Mouse (Mus musculus): ENCODE measurements around the gene Atoh8. TPM values are rescaled to one million over a fixed set of nuclear protein-coding genes. Genes with fewer than 3 reads are reported as not detected.

Gene Atoh8
- polyA plus RNA-seq, 1 experiment from 2014 or later, result 7.5 TPM

DNA sequence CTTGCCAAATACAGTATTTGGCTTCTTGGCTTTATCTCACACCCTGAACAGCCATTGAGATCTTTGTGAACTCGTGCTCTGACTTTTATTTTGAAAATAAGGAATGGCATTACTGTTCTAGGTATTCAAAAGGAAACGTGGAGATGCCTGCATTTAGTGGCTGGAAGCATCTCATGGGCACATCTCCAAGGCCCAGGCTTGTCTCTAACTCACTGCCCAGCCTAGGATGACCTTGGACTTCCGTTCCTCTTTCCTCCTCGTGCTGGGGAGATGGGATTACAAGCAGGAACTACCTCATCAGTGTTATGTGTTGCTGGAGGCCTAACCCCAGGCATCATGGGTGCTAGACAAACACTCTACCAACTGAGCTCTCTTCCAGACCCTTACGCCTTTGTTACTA lies 32.1 kb downstream of the Atoh8 start:
- no peak for ATAC-seq (ENCODE audit: low FRiP score)
- Histone ChIP-seq H3K4me3 (replicated peaks) (no peak overlapping the region), H3K4me2 (no peak overlapping the region), H3K27ac (no peak overlapping the region), H3K27me3 (no peaks in the 10 kb centered on the region), H3K4me1 (peaks cover 16% of the 10 kb centered on the region), H3K36me3 (replicated peaks) (peaks cover 10% of the 10 kb centered on the region), H3K9ac (no peak overlapping the region), H3K9me3 (no peaks in the 10 kb centered on the region)
- WGBS, result 82% methylated on average over 5 of the region's 5 CpGs

DNA sequence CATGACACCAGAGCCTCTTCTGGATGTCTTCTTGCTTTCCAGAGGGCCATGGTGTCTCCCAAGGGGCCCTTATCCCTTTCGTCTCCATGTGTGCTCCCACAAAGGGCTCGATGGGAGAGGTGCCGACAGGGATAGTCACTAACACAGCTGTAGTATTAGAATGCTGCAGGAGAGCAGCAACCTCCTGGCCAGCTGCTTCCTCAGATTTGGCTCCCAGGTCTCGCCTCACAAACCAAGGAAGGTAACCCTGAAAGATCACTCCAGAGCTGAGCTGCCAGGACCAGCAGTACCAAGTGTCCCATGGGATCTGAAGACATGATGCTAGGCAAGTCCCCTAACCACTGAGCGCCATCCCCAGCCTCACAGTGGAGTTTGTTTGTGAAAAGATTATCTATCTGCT lies 32.6 kb downstream of the Atoh8 start:
- no peak overlapping the region for H3K27ac ChIP-seq
- no peak overlapping the region for H3K4me2 ChIP-seq
- H3K4me1 ChIP-seq, result peaks cover 13% of the 10 kb centered on the region
- H3K4me3 ChIP-seq (replicated peaks), result no peak overlapping the region
- no peaks in the 10 kb centered on the region for H3K27me3 ChIP-seq
- no peaks in the 10 kb centered on the region for H3K9me3 ChIP-seq
- no peak overlapping the region for H3K9ac ChIP-seq
- 86% methylated on average over 5 of the region's 5 CpGs for WGBS
- H3K36me3 ChIP-seq (replicated peaks), result peaks cover 10% of the 10 kb centered on the region
- ATAC-seq (ENCODE audit: low FRiP score), result no peak

- H3K4me2 ChIP-seq, result no peak overlapping the region
- peaks cover 13% of the 10 kb centered on the region for H3K4me1 ChIP-seq
- H3K4me3 ChIP-seq (replicated peaks), result no peak overlapping the region
- no peak overlapping the region for H3K27ac ChIP-seq
- H3K27me3 ChIP-seq, result no peaks in the 10 kb centered on the region
- no peak for ATAC-seq (ENCODE audit: low FRiP score)
- no peaks in the 10 kb centered on the region for H3K36me3 ChIP-seq (replicated peaks)
- H3K9ac ChIP-seq, result no peak overlapping the region
- 46% methylated on average over 11 of the region's 11 CpGs for WGBS
- H3K9me3 ChIP-seq, result no peaks in the 10 kb centered on the region
Observed at GRCm38 (mm10) chr6:72200595-72201256, 34.7 kb downstream of the Atoh8 start.

GRCm38 (mm10) chr6:72197515-72197914 lies 37.9 kb downstream of the Atoh8 start:
- Histone ChIP-seq H3K4me3 (replicated peaks) (no peak overlapping the region), H3K4me1 (peaks cover 13% of the 10 kb centered on the region), H3K9me3 (no peaks in the 10 kb centered on the region), H3K27me3 (0 out of 2 replicates have a peak, but pooled peaks cover 3% of the 10 kb centered on the region), H3K27ac (no peak overlapping the region), H3K36me3 (replicated peaks) (no peaks in the 10 kb centered on the region), H3K9ac (no peak overlapping the region), H3K4me2 (no peak overlapping the region)
- ATAC-seq (ENCODE audit: low FRiP score), result no peak

DNA sequence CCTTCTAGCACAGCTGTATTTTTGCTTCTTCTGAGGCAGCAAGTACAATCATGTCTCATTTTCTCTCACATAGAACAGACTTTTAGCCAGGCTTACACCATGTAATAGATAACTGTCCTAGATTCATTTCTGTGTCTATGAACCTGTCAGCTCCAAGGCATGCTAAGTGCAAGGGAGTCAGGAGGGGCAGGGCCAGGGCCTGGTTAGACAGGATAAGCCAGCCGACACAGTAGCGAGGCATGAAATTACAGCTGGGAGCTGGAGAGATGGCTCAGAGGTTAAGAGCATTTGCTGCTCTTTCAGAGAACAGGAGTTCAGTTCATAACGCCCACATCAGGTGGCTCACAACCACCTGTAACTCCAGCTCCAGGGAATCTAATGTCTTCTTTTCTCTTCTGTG lies 38.7 kb downstream of the Atoh8 start:
- Histone ChIP-seq H3K9ac (no peak overlapping the region), H3K9me3 (no peaks in the 10 kb centered on the region), H3K4me2 (no peak overlapping the region), H3K27ac (no peak overlapping the region), H3K4me3 (replicated peaks) (no peak overlapping the region), H3K27me3 (0 out of 2 replicates have a peak, but pooled peaks cover 3% of the 10 kb centered on the region), H3K4me1 (peaks cover 13% of the 10 kb centered on the region), H3K36me3 (replicated peaks) (no peaks in the 10 kb centered on the region)
- 85% methylated on average over 3 of the region's 3 CpGs for WGBS
- no peak for ATAC-seq (ENCODE audit: low FRiP score)

GRCm38 (mm10) chr6:72190577-72190976 lies 44.8 kb downstream of the Atoh8 start:
- H3K4me1 ChIP-seq, result peaks cover 11% of the 10 kb centered on the region
- no peak for ATAC-seq (ENCODE audit: low FRiP score)
- no peak overlapping the region for H3K27ac ChIP-seq
- WGBS, result 66% methylated on average over 5 of the region's 5 CpGs
- H3K4me2 ChIP-seq, result no peak overlapping the region
- no peaks in the 10 kb centered on the region for H3K9me3 ChIP-seq
- peaks cover 48% of the 10 kb centered on the region for H3K27me3 ChIP-seq
- H3K4me3 ChIP-seq (replicated peaks), result no peak overlapping the region
- H3K36me3 ChIP-seq (replicated peaks), result no peaks in the 10 kb centered on the region
- no peak overlapping the region for H3K9ac ChIP-seq

- H3K4me2 ChIP-seq, result no peak overlapping the region
- peaks cover 49% of the 10 kb centered on the region for H3K27me3 ChIP-seq
- H3K27ac ChIP-seq, result no peak overlapping the region
- peaks cover 11% of the 10 kb centered on the region for H3K4me1 ChIP-seq
- H3K4me3 ChIP-seq (replicated peaks), result no peak overlapping the region
- no peaks in the 10 kb centered on the region for H3K36me3 ChIP-seq (replicated peaks)
- no peaks in the 10 kb centered on the region for H3K9me3 ChIP-seq
- WGBS, result 37% methylated on average over 6 of the region's 6 CpGs
- no peak overlapping the region for H3K9ac ChIP-seq
- ATAC-seq (ENCODE audit: low FRiP score), result no peak
Observed at GRCm38 (mm10) chr6:72190120-72190519, 45.3 kb downstream of the Atoh8 start.

DNA sequence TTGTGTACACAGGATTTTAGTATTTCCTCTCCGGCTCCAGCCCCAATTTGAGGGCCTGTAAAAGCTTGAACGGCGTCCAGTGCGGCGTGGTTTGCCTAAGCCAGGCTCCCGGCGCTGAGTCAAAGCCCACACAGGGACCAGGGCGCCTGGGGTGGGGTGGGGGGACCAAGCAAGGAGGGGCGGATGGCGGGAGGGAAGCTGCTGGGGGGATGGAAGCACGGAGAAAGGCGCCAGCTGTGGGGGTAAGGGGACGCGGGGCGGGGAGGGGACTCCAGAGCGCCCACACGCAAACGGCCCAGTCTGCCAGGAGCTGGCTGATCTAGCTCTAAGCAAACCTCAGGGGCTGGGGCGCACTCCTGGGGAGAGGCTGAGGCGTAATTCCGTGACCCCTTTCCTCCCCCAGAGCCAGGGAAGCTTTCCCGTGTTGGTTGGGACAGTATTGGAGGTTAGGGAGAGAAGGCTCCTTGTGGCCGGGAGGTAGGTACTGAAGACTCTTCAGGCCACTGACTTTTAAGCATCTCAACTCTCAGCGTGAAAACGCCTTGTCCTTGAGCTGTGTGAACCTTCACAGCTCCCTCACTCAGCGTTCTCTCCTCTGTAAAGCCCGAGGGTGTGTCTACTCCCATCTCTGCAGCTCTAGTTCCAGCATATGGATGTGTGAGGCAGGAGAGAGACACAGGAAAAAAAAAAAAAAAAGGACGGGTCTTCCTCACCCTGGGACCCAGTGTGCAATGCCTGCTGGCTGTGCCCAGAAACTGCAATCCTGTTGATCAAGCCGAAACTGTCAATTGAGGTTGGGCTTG lies 46.1 kb downstream of the Atoh8 start:
- Histone ChIP-seq H3K9me3 (no peaks in the 10 kb centered on the region), H3K4me3 (replicated peaks) (peak overlapping the region; percentile 26), H3K9ac (peak overlapping the region; percentile 56), H3K36me3 (replicated peaks) (no peaks in the 10 kb centered on the region), H3K4me1 (peaks cover 11% of the 10 kb centered on the region), H3K4me2 (peak overlapping the region; percentile 59), H3K27ac (peak overlapping the region; percentile 47; the same call in 1 of the 2 replicates), H3K27me3 (peaks cover 58% of the 10 kb centered on the region)
- WGBS, result 4% methylated on average over 28 of the region's 29 CpGs
- ATAC-seq (ENCODE audit: low FRiP score), result peak; percentile 24; the same call in 1 of the 2 replicates

DNA sequence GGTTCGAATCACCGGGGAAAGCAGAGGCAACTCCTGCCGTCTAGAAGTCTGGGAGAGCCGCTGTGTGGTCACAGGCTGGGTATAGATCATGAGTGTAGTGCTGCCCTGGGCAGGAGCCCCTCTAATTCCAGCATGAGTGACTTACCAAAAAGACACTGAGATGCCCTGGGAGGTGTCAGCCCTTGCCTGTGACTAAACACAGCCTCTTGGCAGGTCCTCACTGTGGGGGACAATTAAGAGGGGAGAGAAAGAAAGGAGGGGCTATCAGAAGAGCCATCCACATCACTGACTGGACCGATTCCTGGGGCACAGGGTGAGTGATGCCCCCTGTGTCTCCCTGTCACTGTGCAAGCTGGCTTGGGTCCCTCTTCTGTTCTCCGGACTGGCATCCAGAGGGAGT lies 48.6 kb downstream of the Atoh8 start:
- Histone ChIP-seq H3K4me1 (peaks cover 11% of the 10 kb centered on the region), H3K27me3 (peaks cover 59% of the 10 kb centered on the region), H3K4me3 (replicated peaks) (no peak overlapping the region), H3K4me2 (no peak overlapping the region), H3K9ac (no peak overlapping the region), H3K36me3 (replicated peaks) (no peaks in the 10 kb centered on the region), H3K9me3 (no peaks in the 10 kb centered on the region), H3K27ac (no peak overlapping the region)
- ATAC-seq (ENCODE audit: low FRiP score), result no peak
- WGBS, result 85% methylated on average over 6 of the region's 6 CpGs

- no peak overlapping the region for H3K4me2 ChIP-seq
- no peak overlapping the region for H3K9ac ChIP-seq
- no peak overlapping the region for H3K27ac ChIP-seq
- H3K9me3 ChIP-seq, result no peaks in the 10 kb centered on the region
- peaks cover 11% of the 10 kb centered on the region for H3K4me1 ChIP-seq
- 6% methylated on average over 6 of the region's 6 CpGs for WGBS
- H3K4me3 ChIP-seq (replicated peaks), result no peak overlapping the region
- H3K27me3 ChIP-seq, result peaks cover 54% of the 10 kb centered on the region
- H3K36me3 ChIP-seq (replicated peaks), result no peaks in the 10 kb centered on the region
- ATAC-seq (ENCODE audit: low FRiP score), result peak; percentile 80
Observed at GRCm38 (mm10) chr6:72185893-72186490, 49.4 kb downstream of the Atoh8 start.

DNA sequence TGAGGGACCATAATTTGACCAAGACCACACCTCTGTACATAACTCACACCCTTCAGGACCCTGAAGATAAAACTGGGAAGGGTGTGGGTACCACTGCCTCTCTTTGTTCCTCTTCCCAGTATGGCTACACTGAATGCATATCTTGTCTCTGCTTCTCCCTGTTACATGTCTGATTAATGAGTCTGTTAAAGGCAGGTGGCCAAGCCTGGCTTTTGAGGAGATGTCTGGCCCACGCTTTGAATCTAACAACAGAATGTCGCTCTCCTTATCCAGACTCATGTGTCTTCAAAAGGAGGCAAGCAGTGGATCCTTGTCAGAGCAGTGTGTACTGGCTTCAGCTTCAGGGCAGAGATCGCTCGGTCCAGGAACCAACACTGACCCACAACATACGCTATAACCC lies 50.8 kb downstream of the Atoh8 start:
- Histone ChIP-seq H3K4me3 (replicated peaks) (no peak overlapping the region), H3K36me3 (replicated peaks) (no peaks in the 10 kb centered on the region), H3K9ac (no peak overlapping the region), H3K9me3 (no peaks in the 10 kb centered on the region), H3K4me1 (peaks cover 10% of the 10 kb centered on the region), H3K4me2 (no peak overlapping the region), H3K27ac (no peak overlapping the region), H3K27me3 (peaks cover 44% of the 10 kb centered on the region)
- ATAC-seq (ENCODE audit: low FRiP score), result no peak
- WGBS, result 85% methylated on average over 5 of the region's 5 CpGs

DNA sequence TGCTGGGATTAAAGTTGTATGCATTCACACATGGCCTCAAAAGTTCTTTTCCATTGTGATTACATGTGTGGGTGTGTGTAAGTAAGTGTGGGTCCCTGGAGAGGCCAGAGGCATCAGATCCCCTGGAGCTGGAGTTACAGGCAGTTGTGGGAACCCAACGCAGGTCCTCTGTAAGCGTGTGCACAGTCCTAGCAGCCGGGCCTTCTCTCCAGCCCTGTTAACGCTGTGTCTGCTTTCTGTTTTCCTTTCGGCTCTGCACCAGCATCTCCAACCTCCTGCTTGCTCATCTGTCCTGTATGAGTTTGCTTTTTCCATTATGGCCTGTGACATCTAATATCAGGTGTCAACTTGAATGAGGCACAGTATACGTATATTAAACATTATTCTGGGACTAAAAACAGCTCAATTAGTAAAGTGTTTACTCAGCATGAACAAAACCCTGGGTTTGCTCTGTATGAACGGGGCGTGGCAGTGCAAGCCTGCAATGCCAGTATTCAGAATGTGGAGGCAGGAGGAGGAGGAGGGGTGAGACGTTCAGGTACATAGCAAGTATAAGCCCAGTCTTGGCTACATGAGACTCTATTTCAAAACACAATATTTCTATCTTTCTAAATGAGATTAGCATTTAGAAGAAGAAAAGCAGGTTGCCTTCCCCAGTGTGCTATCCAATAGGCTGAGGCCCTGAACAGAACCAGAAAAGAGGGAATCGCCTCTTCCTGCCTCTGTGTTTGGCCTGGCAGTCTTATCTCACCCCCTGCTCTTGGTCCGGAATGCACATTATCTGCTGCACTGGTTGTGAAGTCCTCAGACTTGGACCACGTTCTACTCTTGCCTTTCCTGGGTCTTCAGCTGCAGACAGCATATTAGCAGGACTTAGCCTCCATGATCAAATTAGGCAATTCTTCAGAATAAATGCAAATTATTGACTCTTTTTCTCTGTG lies 55.5 kb downstream of the Atoh8 start:
- Histone ChIP-seq H3K4me2 (no peak overlapping the region), H3K27me3 (peaks cover 16% of the 10 kb centered on the region), H3K9me3 (no peaks in the 10 kb centered on the region), H3K4me1 (peaks cover 9% of the 10 kb centered on the region; the same call in 1 of the 2 replicates), H3K9ac (no peak overlapping the region), H3K4me3 (replicated peaks) (no peak overlapping the region), H3K27ac (no peak overlapping the region), H3K36me3 (replicated peaks) (no peaks in the 10 kb centered on the region)
- no peak for ATAC-seq (ENCODE audit: low FRiP score)
- WGBS, result 82% methylated on average over 12 of the region's 12 CpGs

Measured in forebrain, embryonic 12.5 days (tissue).